Mouse (Mus musculus): ENCODE measurements at regions not wholly inside any gene's neighbourhood (a gene's known extent, or its start where the extent isn't known, plus 50 kb on each side); places are given as distances from the start of the nearest gene placed in this dataset.

DNA sequence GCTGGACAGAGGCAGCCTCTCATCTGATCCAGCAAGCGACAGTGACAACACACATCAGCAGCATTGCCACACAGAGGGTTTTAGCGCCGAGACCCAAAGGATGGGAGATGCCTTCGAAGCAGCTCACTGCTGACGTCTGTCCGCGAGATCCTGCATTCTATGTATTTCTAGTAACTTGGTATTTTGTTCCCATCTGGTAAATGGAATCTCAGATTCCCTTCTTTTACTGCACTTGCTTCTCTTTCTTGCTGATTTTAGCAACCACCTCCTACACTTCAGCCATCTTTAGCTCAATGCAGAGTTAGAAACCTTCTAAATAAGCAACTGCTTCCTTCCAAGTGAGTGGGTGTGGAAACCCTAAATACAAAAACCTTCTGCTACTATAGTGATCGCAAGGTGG, 94.3 kb downstream of the Diras2 start:
- DNase-seq = no peak

DNA sequence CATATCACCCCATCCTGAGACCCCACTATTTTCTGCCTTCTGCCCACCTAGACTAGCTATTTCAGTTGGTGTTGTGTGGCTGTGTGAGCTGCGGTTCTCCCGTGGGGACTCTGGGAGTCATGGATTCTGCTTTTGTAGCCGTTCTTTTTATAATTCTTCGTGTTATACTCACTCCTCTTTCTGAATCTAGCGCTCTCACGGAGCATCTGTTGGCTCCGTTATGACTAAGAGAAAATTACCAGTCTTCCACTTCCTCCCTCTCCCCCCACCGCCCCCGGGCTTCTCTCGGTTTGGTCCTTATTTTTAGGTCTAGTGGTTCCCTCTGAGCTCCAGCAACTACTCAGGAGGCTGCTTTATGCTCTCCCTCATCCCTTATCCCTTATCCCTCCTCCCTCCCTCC, 85.6 kb downstream of the Diras2 start:
- no peak for DNase-seq

DNA sequence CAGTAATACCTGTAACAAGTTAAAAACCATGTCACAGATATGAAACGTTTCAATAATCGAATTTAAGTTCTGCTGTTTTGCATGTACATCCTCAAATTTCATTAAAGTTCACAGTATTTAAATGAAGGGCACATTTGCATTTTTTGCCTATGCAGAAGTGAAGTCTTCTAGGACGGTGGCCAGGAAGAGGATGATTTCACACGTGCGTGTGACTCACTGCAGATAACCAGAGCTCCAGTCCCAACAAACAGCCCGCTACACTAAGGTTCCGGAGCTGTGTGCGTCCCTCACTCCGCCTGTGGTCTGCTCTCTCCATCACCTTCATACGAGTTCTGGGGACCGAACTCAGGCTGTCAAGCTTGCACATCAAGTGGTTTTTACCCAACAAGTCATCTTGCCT, 82.2 kb downstream of the Diras2 start:
- DNase-seq = no peak

DNA sequence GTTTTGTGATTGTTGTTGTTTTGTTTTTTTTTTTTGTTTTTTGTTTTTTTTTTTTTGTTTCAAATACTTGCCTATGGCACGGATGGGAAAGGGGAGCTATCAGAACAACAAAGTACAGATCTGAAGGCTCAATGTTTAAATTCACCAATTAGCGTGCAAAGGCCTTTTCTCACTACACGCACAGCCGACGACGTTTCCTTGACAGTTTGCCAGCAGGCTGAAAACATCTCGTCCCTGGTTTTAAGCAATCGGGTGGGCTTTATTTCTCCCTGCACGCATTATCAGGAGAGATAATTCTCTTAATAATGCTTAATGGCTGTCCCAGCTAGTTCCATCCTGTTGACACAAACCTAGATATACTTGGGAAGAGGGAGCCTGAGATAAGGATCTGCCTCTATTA, 79.6 kb downstream of the Diras2 start:
- DNase-seq = no peak

DNA sequence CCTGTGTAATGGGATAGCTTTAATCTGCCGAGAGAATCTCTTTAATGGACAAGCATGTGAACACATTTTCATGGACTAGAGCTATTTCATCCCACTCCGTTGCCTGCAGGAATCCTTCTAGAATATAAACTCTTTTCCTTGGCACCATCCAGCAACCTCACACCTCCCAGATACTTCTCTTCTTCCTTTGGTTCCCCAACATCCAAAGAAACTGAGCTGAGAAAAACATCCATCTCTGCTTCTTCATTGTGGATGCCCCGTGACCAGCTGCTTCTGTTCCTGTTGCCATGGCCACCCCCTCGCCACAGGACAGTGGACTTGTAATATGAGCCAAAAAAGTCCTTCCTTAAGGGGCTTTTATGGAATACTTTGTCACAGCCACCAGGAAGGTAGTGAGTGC, 78.8 kb downstream of the Diras2 start:
- DNase-seq = peak; percentile 34 to 49
